Mouse (Mus musculus) stomach, embryonic 15.5 days (tissue): ENCODE measurements around the gene Gpc6. TPM values are rescaled to one million over a fixed set of nuclear protein-coding genes. Genes with fewer than 3 reads are reported as not detected.

Experiments used
- ATAC-seq: fragments of 200-750 bp; cut with Nextera tagmentation; 2 replicates; pipeline ENCODE4 v1.8.0; 2017; ENCODE audit warnings: low read depth, moderate number of reproducible peaks, moderate TSS enrichment; ENCODE audit not compliant: insufficient read depth, low FRiP score
- H3K27ac ChIP-seq: fragments of 300-500 bp; sonication (generic); 2 replicates; pipeline ENCODE4 v1.5.1; 2015; ENCODE audit warnings: mild to moderate bottlenecking, inconsistent platforms
- H3K27me3 ChIP-seq: fragments of 300-500 bp; sonication (generic); replicated peaks from 2 replicates; pipeline ENCODE4 v1.6.1; 2015; ENCODE audit warnings: inconsistent platforms
- H3K36me3 ChIP-seq: fragments of 300-500 bp; sonication (generic); 2 replicates; pipeline ENCODE4 v1.6.1; 2015; ENCODE audit warnings: inconsistent platforms
- H3K4me1 ChIP-seq: fragments of 300-500 bp; sonication (generic); 2 replicates; pipeline ENCODE4 v1.6.1; 2015; ENCODE audit warnings: inconsistent platforms
- H3K4me2 ChIP-seq: fragments of 300-500 bp; sonication (generic); 2 replicates; pipeline ENCODE4 v1.6.1; 2015; ENCODE audit warnings: mild to moderate bottlenecking, inconsistent platforms
- H3K4me3 ChIP-seq: fragments of 300-500 bp; sonication (generic); replicated peaks from 2 replicates; pipeline ENCODE4 v1.5.1; 2015; ENCODE audit warnings: inconsistent platforms
- H3K9ac ChIP-seq: fragments of 300-500 bp; sonication (generic); 2 replicates; pipeline ENCODE4 v1.6.1; 2015; ENCODE audit warnings: inconsistent platforms
- H3K9me3 ChIP-seq: fragments of 300-500 bp; sonication (generic); 2 replicates; pipeline ENCODE4 v1.6.1; 2016; ENCODE audit warnings: inconsistent platforms
- WGBS: fragments of 180-500 bp; shearing (Covaris S2); methylation state at CpG from one replicate; pipeline ENCODE4 v1.1.7; 2015; 5-methylcytosine and 5-hydroxymethylcytosine counted together
- polyA plus RNA-seq: library from polyadenylated mRNA; unstranded; fragments of >200 nt; fragmentation: Nextera tagmentation; extraction: Ambion mirVana; gene quantifications from 2 replicates; pipeline ENCODE4 v1.2.1, GENCODE M21; 2015

Gpc6 gene
- polyA plus RNA-seq, 1 experiment from 2014 or later = 52.4 TPM

DNA sequence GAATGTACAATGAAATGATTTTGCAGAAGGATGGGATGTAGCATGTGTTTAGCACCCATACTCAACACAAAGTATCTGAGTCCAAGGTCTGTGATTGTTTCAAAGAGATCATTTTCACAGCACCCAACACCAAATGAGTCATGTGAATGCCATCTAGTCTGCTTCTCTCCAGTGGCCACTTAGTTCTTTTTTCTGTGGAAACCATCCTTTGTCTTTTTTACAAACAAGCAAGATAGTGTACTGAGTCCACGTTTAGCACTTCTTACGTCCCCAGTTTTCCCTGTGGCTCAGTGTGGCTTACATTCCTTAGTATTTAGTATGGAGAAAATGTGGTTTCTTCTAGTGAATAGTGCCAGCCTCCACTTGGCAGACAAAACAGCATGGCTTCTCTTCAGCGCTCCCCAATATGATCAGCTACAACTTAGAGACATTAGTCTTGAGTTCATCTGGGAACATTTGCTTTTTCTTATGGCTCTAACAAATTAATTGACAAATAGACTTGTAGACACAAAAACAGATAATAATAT lies 465.7 kb downstream of the Gpc6 start:
- H3K4me2 ChIP-seq = no peak overlapping the region
- H3K9me3 ChIP-seq = no peaks in the 10 kb centered on the region
- H3K4me3 ChIP-seq = no peak overlapping the region
- WGBS = 90% methylated on average over 3 of the region's 3 CpGs
- no peak for ATAC-seq
- no peaks in the 10 kb centered on the region for H3K36me3 ChIP-seq
- no peak overlapping the region for H3K9ac ChIP-seq
- no peaks in the 10 kb centered on the region for H3K4me1 ChIP-seq
- H3K27me3 ChIP-seq = no peaks in the 10 kb centered on the region
- H3K27ac ChIP-seq = no peak overlapping the region

DNA sequence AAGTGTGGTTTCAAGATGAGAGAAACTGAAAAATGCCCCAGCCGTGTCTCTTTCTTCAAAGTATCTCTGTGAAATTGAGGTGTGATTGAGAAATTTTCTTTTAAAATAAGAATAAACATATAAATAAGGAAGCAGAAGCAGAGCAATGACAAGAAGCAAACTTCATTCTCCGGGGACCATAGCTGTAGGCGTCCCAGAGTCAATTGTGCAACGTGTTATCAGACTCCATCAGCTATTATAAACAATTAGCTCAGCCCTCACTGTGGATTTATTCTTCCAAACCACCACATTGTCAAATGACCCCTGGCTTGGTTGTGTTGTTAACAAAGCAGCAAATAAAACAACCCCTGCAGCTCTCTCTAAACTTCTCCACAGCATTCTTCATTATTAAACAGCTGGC lies 466.3 kb downstream of the Gpc6 start:
- no peak overlapping the region for H3K4me3 ChIP-seq
- no peak overlapping the region for H3K4me2 ChIP-seq
- no peak overlapping the region for H3K27ac ChIP-seq
- 48% methylated on average over 4 of the region's 4 CpGs for WGBS
- no peak for ATAC-seq
- H3K9ac ChIP-seq = no peak overlapping the region
- H3K27me3 ChIP-seq = no peaks in the 10 kb centered on the region
- H3K9me3 ChIP-seq = no peaks in the 10 kb centered on the region
- H3K4me1 ChIP-seq = no peaks in the 10 kb centered on the region
- H3K36me3 ChIP-seq = no peaks in the 10 kb centered on the region

- H3K4me2 ChIP-seq = no peak overlapping the region
- H3K36me3 ChIP-seq = no peaks in the 10 kb centered on the region
- no peak overlapping the region for H3K4me3 ChIP-seq
- H3K9ac ChIP-seq = no peak overlapping the region
- H3K9me3 ChIP-seq = no peaks in the 10 kb centered on the region
- ATAC-seq = no peak
- WGBS = 88% methylated on average over 3 of the region's 3 CpGs
- no peaks in the 10 kb centered on the region for H3K27me3 ChIP-seq
- no peak overlapping the region for H3K27ac ChIP-seq
- no peaks in the 10 kb centered on the region for H3K4me1 ChIP-seq
These were observed 472.1 kb downstream of the Gpc6 start for GRCm38 (mm10) chr14:117397165-117397564.

DNA sequence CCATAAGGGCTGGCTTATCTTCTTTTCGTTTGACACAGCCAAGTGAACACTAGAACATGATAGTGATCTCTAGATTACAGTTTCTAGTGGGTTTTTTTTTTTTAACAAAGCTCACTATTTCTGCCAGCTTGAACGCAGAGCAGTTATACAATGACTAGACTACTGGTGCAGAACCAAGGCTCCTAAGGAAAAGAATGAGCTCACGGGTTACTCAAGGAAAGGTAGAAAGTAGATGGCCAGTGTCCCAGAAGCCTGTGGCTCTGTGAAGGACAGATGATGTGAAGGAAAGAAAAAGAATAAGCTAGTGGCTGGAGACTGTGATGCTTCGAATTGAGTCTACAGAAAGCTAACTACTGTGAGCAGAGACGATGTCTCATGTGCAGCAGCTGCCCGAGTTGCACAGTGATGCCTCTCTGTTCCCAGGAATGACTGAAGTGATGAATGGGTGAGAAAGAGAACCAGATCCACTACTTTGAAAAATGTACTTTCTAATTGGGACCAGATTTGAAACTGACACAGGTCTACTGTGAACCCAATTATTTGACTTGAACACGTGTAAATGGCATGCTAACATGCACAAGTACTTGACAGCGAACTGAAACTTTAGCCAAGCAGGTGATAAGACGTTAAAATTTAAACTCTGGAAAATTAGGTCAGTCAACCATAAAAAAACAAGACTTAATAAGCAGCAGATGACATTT lies 482.9 kb downstream of the Gpc6 start:
- Histone ChIP-seq H3K4me1 (no peaks in the 10 kb centered on the region), H3K27me3 (no peaks in the 10 kb centered on the region), H3K36me3 (no peaks in the 10 kb centered on the region), H3K27ac (no peak overlapping the region), H3K4me3 (no peak overlapping the region), H3K9me3 (no peaks in the 10 kb centered on the region), H3K4me2 (no peak overlapping the region), H3K9ac (no peak overlapping the region)
- 77% methylated on average over 9 of the region's 9 CpGs for WGBS
- ATAC-seq = no peak

GRCm38 (mm10) chr14:117408525-117408835 lies 483.4 kb downstream of the Gpc6 start:
- Histone ChIP-seq H3K4me1 (no peaks in the 10 kb centered on the region), H3K4me3 (no peak overlapping the region), H3K9me3 (no peaks in the 10 kb centered on the region), H3K4me2 (no peak overlapping the region), H3K9ac (no peak overlapping the region), H3K36me3 (no peaks in the 10 kb centered on the region), H3K27ac (no peak overlapping the region), H3K27me3 (no peaks in the 10 kb centered on the region)
- no peak for ATAC-seq
- WGBS = 83% methylated on average over 3 of the region's 3 CpGs

- Histone ChIP-seq H3K27me3 (no peaks in the 10 kb centered on the region), H3K4me1 (no peaks in the 10 kb centered on the region), H3K4me3 (no peak overlapping the region), H3K9me3 (no peaks in the 10 kb centered on the region), H3K27ac (no peak overlapping the region), H3K36me3 (no peaks in the 10 kb centered on the region), H3K9ac (no peak overlapping the region), H3K4me2 (no peak overlapping the region)
- 75% methylated on average over 2 of the region's 2 CpGs for WGBS
- ATAC-seq = no peak
These were observed 484.7 kb downstream of the Gpc6 start for GRCm38 (mm10) chr14:117409778-117410177.

GRCm38 (mm10) chr14:117410511-117410910 lies 485.4 kb downstream of the Gpc6 start:
- H3K36me3 ChIP-seq = no peaks in the 10 kb centered on the region
- no peak overlapping the region for H3K4me2 ChIP-seq
- no peaks in the 10 kb centered on the region for H3K4me1 ChIP-seq
- no peak overlapping the region for H3K27ac ChIP-seq
- H3K9ac ChIP-seq = no peak overlapping the region
- H3K9me3 ChIP-seq = no peaks in the 10 kb centered on the region
- WGBS = 97% methylated on average over 2 of the region's 2 CpGs
- H3K4me3 ChIP-seq = no peak overlapping the region
- no peaks in the 10 kb centered on the region for H3K27me3 ChIP-seq
- no peak for ATAC-seq

- ATAC-seq = no peak
- Histone ChIP-seq H3K4me2 (no peak overlapping the region), H3K36me3 (no peaks in the 10 kb centered on the region), H3K9ac (no peak overlapping the region), H3K9me3 (no peaks in the 10 kb centered on the region), H3K27me3 (no peaks in the 10 kb centered on the region), H3K4me1 (no peaks in the 10 kb centered on the region), H3K27ac (no peak overlapping the region), H3K4me3 (no peak overlapping the region)
These were observed 489.9 kb downstream of the Gpc6 start for GRCm38 (mm10) chr14:117415045-117415444.

- Histone ChIP-seq H3K36me3 (no peaks in the 10 kb centered on the region), H3K9ac (no peak overlapping the region), H3K27ac (no peak overlapping the region), H3K9me3 (no peaks in the 10 kb centered on the region), H3K4me1 (no peaks in the 10 kb centered on the region), H3K4me2 (no peak overlapping the region), H3K27me3 (no peaks in the 10 kb centered on the region), H3K4me3 (no peak overlapping the region)
- 58% methylated on average over 6 of the region's 6 CpGs for WGBS
- ATAC-seq = no peak
These were observed 494.6 kb downstream of the Gpc6 start for GRCm38 (mm10) chr14:117419561-117420218.

DNA sequence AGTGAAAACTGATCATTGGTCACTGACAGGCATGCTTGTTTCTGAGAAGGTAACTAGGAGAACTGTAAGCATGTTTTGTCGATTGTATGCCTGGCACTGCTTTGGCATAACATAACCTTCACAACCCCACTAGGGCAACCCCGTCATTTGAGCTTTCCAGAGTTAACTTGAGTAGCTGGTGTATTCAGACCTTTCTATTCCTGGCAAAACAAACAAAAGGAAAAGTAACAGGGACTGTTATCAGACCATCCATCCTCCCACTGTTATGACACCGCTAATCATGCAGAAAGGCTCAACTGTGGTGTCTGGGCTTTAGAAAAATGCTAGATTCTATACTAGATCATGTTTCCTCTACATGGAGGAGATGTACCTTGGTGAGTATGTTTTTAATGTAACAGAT lies 496.1 kb downstream of the Gpc6 start:
- no peaks in the 10 kb centered on the region for H3K4me1 ChIP-seq
- ATAC-seq = no peak
- no peaks in the 10 kb centered on the region for H3K27me3 ChIP-seq
- H3K27ac ChIP-seq = no peak overlapping the region
- H3K9me3 ChIP-seq = no peaks in the 10 kb centered on the region
- no peak overlapping the region for H3K4me3 ChIP-seq
- no peak overlapping the region for H3K9ac ChIP-seq
- no peaks in the 10 kb centered on the region for H3K36me3 ChIP-seq
- H3K4me2 ChIP-seq = no peak overlapping the region
- 52% methylated on average over 3 of the region's 3 CpGs for WGBS

DNA sequence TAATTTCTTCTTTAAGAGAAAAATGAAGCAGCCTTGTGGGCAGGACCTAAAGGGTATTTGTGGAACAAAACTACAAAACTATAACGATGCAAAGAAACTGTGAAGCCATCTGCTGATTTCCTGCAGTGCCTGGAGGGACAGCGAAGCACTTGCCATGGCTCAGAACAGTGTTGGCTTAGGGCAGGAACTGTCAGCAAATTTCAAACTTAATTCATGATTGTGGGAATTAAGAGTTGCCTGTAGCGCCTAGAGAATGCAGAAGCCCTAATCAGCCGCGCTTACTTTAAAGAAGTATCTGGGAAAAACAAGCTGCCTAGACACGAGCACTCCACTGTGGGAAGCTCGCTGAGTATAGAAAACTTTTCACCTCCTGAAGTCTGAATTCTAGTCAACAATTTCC lies 501.0 kb downstream of the Gpc6 start:
- no peak for ATAC-seq
- no peaks in the 10 kb centered on the region for H3K36me3 ChIP-seq
- H3K4me3 ChIP-seq = no peak overlapping the region
- WGBS = 58% methylated on average over 7 of the region's 7 CpGs
- no peak overlapping the region for H3K9ac ChIP-seq
- no peak overlapping the region for H3K4me2 ChIP-seq
- no peaks in the 10 kb centered on the region for H3K9me3 ChIP-seq
- no peaks in the 10 kb centered on the region for H3K4me1 ChIP-seq
- no peak overlapping the region for H3K27ac ChIP-seq
- no peaks in the 10 kb centered on the region for H3K27me3 ChIP-seq

- WGBS = 45% methylated on average over 3 of the region's 3 CpGs
- Histone ChIP-seq H3K9ac (no peak overlapping the region), H3K4me1 (no peaks in the 10 kb centered on the region), H3K27ac (no peak overlapping the region), H3K4me2 (no peak overlapping the region), H3K9me3 (no peaks in the 10 kb centered on the region), H3K4me3 (no peak overlapping the region), H3K27me3 (no peaks in the 10 kb centered on the region), H3K36me3 (no peaks in the 10 kb centered on the region)
- ATAC-seq = no peak
These were observed 502.7 kb downstream of the Gpc6 start for GRCm38 (mm10) chr14:117427776-117428175.
